Mouse (Mus musculus) midbrain, embryonic 14.5 days (tissue): ENCODE data around the gene Ppan. TPM values are rescaled to one million over a fixed set of nuclear protein-coding genes. Genes with fewer than 3 reads are reported as not detected.

Source experiments
- microRNA-seq: library from miRNA; unstranded; fragments of <30 nt; microRNA quantifications from one replicate; pipeline ENCODE4, GENCODE M21; 2016
- polyA plus RNA-seq: library from polyadenylated mRNA; unstranded; fragments of >200 nt; fragmentation: Nextera tagmentation; extraction: Ambion mirVana; gene quantifications from 2 replicates; pipeline ENCODE4 v1.2.1, GENCODE M21; 2014

Ppan gene
- polyA plus RNA-seq, 1 experiment from 2014 or later, result 39.8 TPM

Small RNA genes within 50 kb of the gene (microRNA-seq; reads per million reads assigned to microRNA genes)
- 1.0 reads per million for gene Mir7081

Other genes with a start within 250 kb of the Ppan start
- gene Ubl5, start 245.3 kb upstream of the Ppan start, polyA plus RNA-seq, result 444 and 552 TPM in 2 replicates
- 12.1 and 20.8 TPM in 2 replicates for gene Fbxl12, start 243.4 kb upstream of the Ppan start, polyA plus RNA-seq
- 56.7 and 68.6 TPM in 2 replicates for gene Pin1, start 236.1 kb upstream of the Ppan start, polyA plus RNA-seq
- gene Olfm2, start 141.8 kb upstream of the Ppan start, polyA plus RNA-seq, result 143 and 173 TPM in 2 replicates
- gene Col5a3, start 73.1 kb upstream of the Ppan start, polyA plus RNA-seq, result 0.45 and 0.66 TPM in 2 replicates
- gene Rdh8, start 69.7 kb upstream of the Ppan start, polyA plus RNA-seq, result not detected in 2 replicates
- gene A230050P20Rik, start 19.5 kb upstream of the Ppan start, polyA plus RNA-seq, result 1.3 and 1.9 TPM in 2 replicates
- gene Angptl6, start 8.4 kb upstream of the Ppan start, polyA plus RNA-seq, result 11.1 and 14.4 TPM in 2 replicates
- 231 and 234 TPM in 2 replicates for gene Eif3g, start 10.4 kb downstream of the Ppan start, polyA plus RNA-seq
- 51.1 and 51.5 TPM in 2 replicates for gene Dnmt1, start 71.7 kb downstream of the Ppan start, polyA plus RNA-seq
- gene S1pr2, start 88.6 kb downstream of the Ppan start, polyA plus RNA-seq, result 4.1 and 10.8 TPM in 2 replicates
- 98.6 and 112 TPM in 2 replicates for gene Mrpl4, start 114.6 kb downstream of the Ppan start, polyA plus RNA-seq
- 1.7 and 4.1 TPM in 2 replicates for gene Icam1, start 127.8 kb downstream of the Ppan start, polyA plus RNA-seq
- gene Icam4, start 141.2 kb downstream of the Ppan start, polyA plus RNA-seq, result not detected in 2 replicates
- gene Icam5, start 143.9 kb downstream of the Ppan start, polyA plus RNA-seq, result 0.71 and 1.0 TPM in 2 replicates
- gene Zglp1, start 178.9 kb downstream of the Ppan start, polyA plus RNA-seq, result 1.5 and 1.6 TPM in 2 replicates
- 1.3 and 2.6 TPM in 2 replicates for gene Gm49373, start 184.9 kb downstream of the Ppan start, polyA plus RNA-seq
- gene Fdx1l, start 185.4 kb downstream of the Ppan start, polyA plus RNA-seq, result 55.5 and 82.2 TPM in 2 replicates
- 1.9 and 2.0 TPM in 2 replicates for gene Gm38431, start 203.8 kb downstream of the Ppan start, polyA plus RNA-seq
- 28.3 and 41.0 TPM in 2 replicates for gene Raver1, start 203.8 kb downstream of the Ppan start, polyA plus RNA-seq
- gene Tyk2, start 243.1 kb downstream of the Ppan start, polyA plus RNA-seq, result 7.4 and 8.5 TPM in 2 replicates